Mouse (Mus musculus) lung, postnatal 36 days (tissue): ENCODE results near the gene Atp6v1c2.

ENCODE experiments used
- DNase-seq: peaks from one replicate; pipeline ENCODE4 v3.0.0; 2022; ENCODE audit warnings: mixed read lengths

Gene Atp6v1c2

GRCm38 (mm10) chr12:17255602-17256001, 73.6 kb downstream of the Atp6v1c2 start:
- no peak for DNase-seq

- peak; percentile 81 for DNase-seq
Observed at GRCm38 (mm10) chr12:17253069-17253468, 76.1 kb downstream of the Atp6v1c2 start.

- no peak for DNase-seq
Observed at GRCm38 (mm10) chr12:17250962-17251361, 78.2 kb downstream of the Atp6v1c2 start.

GRCm38 (mm10) chr12:17242041-17242440, 87.1 kb downstream of the Atp6v1c2 start:
- DNase-seq: no peak

GRCm38 (mm10) chr12:17241614-17242013, 87.5 kb downstream of the Atp6v1c2 start:
- no peak for DNase-seq

GRCm38 (mm10) chr12:17241016-17241415, 88.1 kb downstream of the Atp6v1c2 start:
- DNase-seq: no peak

GRCm38 (mm10) chr12:17239428-17239688, 89.8 kb downstream of the Atp6v1c2 start:
- no peak for DNase-seq

- DNase-seq: no peak
Observed at GRCm38 (mm10) chr12:17238588-17239427, 90.4 kb downstream of the Atp6v1c2 start.

- DNase-seq: no peak
Observed at GRCm38 (mm10) chr12:17235535-17236313, 93.4 kb downstream of the Atp6v1c2 start.
